ENCODE assay signal across 30 mouse cellular contexts in the genomic region with DNA sequence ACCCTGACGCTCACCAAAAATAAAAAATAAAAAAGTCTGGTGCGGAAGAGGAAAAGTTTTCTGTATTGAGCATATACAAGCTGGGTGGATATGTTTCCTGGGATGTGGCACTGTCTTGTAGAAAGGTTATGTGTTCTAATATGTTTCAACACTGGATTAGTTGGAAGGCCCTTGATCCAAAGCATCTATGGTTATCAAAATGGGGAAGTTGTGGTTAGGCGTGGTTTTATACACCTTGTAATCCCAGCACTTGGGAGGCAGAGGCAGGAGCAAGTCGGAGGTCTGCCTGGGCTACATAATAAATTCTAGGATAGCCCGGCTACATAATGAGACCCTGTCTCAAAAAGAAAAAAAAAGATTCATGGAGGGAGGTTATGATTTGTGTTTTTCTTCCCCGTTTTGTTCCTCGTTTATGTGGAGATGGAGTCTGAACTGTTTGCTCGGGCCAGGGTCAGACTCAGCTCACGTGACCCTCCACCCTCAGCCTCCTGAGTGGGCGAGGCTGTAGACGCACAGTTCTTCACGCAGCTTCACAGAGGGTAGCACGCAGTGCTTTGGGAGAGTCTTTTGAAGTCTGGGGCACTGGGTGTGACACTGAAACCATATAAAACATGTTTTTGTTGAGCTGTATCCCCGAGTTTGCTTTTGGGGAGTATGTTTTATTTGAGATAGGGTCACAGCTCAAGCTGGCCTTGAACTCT. TPM values are rescaled to one million over a fixed set of nuclear protein-coding genes. Genes with fewer than 3 reads are reported as not detected.
DNase-seq lines count a peak whose midpoint lies in the region; ATAC-seq and TF ChIP-seq lines count a peak whose summit lies in the region.
"Had no signal": no experiment of that assay in that cellular context is flagged by ENCODE, and none has a peak within 500 bp of the region (broad histone marks: within the 10 kb centered on the region; RNA-seq: fewer than 3 reads in every experiment).

No protein-coding gene starts in this region.

- H3K27ac ChIP-seq in ES-E14 (ENCODE audit: insufficient read depth, low read depth, low read length, poor library complexity, severe bottlenecking) = no peak overlapping the region
- H3K27ac ChIP-seq: embryonic facial prominence, embryonic 10.5 days; embryonic facial prominence, embryonic 13.5 days; forebrain, embryonic 12.5 days; forebrain, embryonic 15.5 days; heart, embryonic 15.5 days; hindbrain, embryonic 14.5 days had no signal

- DNase-seq in 416B (ENCODE audit: low read depth) (peak; percentile 41), ES-E14 (ENCODE audit: low read depth, low spot score) (no peak), R1 (ENCODE audit: low read depth, low spot score) (peak; percentile 57)
- no peak for DNase-seq in heart, adult 11 months
- no peak for DNase-seq in ovary, postnatal 10 days (ENCODE audit: low spot score)
- DNase-seq in heart, postnatal 36 days = no peak
- DNase-seq: adrenal gland, adult 2 months; adrenal gland, postnatal 25 days; cerebellum, adult 11-12 months; cerebellum, adult 8-10 months; cerebellum, postnatal 25 days; embryo, embryonic 11 days; gastrocnemius, postnatal 10 days; gastrocnemius, postnatal 36 days; heart, adult 18-20 months; heart, postnatal 10 days; heart, postnatal 4 days; kidney, adult 2 months had no signal

- peaks cover 36% of the 10 kb centered on the region for H3K36me3 ChIP-seq in ES-E14 (ENCODE audit: control insufficient read depth, insufficient read depth, low read length, poor library complexity, severe bottlenecking)

- H3K4me3 ChIP-seq in ES-E14 (ENCODE audit: insufficient read depth in 1 of 2, low read depth in 1 of 2, low read length in 2 of 2, poor library complexity in 1 of 2, severe bottlenecking in 1 of 2) = no peak overlapping the region
- H3K4me3 ChIP-seq: embryonic facial prominence, embryonic 10.5 days; embryonic facial prominence, embryonic 13.5 days; erythroblast, embryonic 14.5 days; forebrain, embryonic 12.5 days; forebrain, embryonic 15.5 days; heart, embryonic 12.5 days; heart, embryonic 15.5 days had no signal

- ATAC-seq in granulocyte monocyte progenitor cell, adult 5-6 weeks (replicated peaks; ENCODE audit: poor library complexity, severe bottlenecking) = peak; percentile 85
- ATAC-seq: CD4-positive, CD25-positive, alpha-beta regulatory T cell, adult 4 months; forebrain, embryonic 15.5 days; intestine, postnatal 0 days had no signal

- intact Hi-C loops in heart, postnatal 36 days (cut with DNase I) = no loop called here

- no peaks in the 10 kb centered on the region for H3K9me3 ChIP-seq in ES-E14 (ENCODE audit: control insufficient read depth, insufficient read depth, low read depth, low read length)
- H3K9me3 ChIP-seq: embryonic facial prominence, embryonic 10.5 days; embryonic facial prominence, embryonic 13.5 days; forebrain, embryonic 12.5 days; forebrain, embryonic 15.5 days; G1E; heart, embryonic 12.5 days; heart, embryonic 15.5 days had no signal

- H3K9ac ChIP-seq in ES-E14 (ENCODE audit: insufficient read depth, low read depth, low read length, poor library complexity, severe bottlenecking) = no peak overlapping the region
- H3K9ac ChIP-seq: embryonic facial prominence, embryonic 13.5 days; forebrain, embryonic 12.5 days; forebrain, embryonic 15.5 days; heart, embryonic 12.5 days; heart, embryonic 15.5 days; hindbrain, embryonic 14.5 days had no signal

- H3K4me1 ChIP-seq in ES-E14 (ENCODE audit: control insufficient read depth in 2 of 2, insufficient read depth in 2 of 2, low read length in 2 of 2, poor library complexity in 1 of 2) = peaks cover 7% of the 10 kb centered on the region in 2 experiments
- H3K4me1 ChIP-seq: embryonic facial prominence, embryonic 10.5 days; embryonic facial prominence, embryonic 13.5 days; forebrain, embryonic 12.5 days; forebrain, embryonic 15.5 days; heart, embryonic 12.5 days; heart, embryonic 15.5 days had no signal

- in situ Hi-C loops in ES-E14 (cut with MboI; ENCODE audit: low sequenced_read_pairs in 2 of 2, unreplicated experiment in 2 of 2) = no loop called here

TF ChIP-seq in ES-E14, 5 proteins besides CTCF, POLR2A, EP300 and RAD21:
- no peak for TF ChIP-seq HCFC1 (IDR thresholded peaks at IDR 0.05; ENCODE audit: borderline replicate concordance, insufficient read depth, low read length)
- 0 out of 2 replicates have a peak, but pooled peaks have one; percentile 20 for TF ChIP-seq ZNF384 (IDR thresholded peaks at IDR 0.05; ENCODE audit: low read depth, low read length)
TF ChIP-seq in ES-E14: peak in this region for 1.

RNA-seq across cellular contexts. Expression of a gene that starts 12.6 kb away (rescaled TPM):
- total RNA-seq in ES-E14 (2012; rRNA removed) = 41.7 and 42.6 TPM in 2 replicates
- 30.9 and 41.0 TPM in 2 replicates for total RNA-seq in granulocyte monocyte progenitor cell, adult 5-6 weeks (2014; fragmentation: Nextera tagmentation)
- 21.8 and 25.7 TPM in 2 replicates for total RNA-seq in granulocyte monocyte progenitor cell, adult 5-6 weeks (2017)
- total RNA-seq in heart, postnatal 36 days (2021) = 10 to 100 TPM; 19.1 to 20.8 TPM

RNA-seq across cellular contexts. Expression of a gene that starts 17.4 kb away (rescaled TPM):
- total RNA-seq in ES-E14 (2012; rRNA removed) = 2.5 and 2.8 TPM in 2 replicates
- total RNA-seq in granulocyte monocyte progenitor cell, adult 5-6 weeks (2014; fragmentation: Nextera tagmentation) = 0.32 TPM in 1 of 2 replicates, not detected in the other
- total RNA-seq in granulocyte monocyte progenitor cell, adult 5-6 weeks (2017) = 1.0 TPM in 1 of 2 replicates, not detected in the other
- 1 to 10 TPM; 4.4 to 5.7 TPM for total RNA-seq in heart, postnatal 36 days (2021)

RNA-seq across cellular contexts. Expression of a gene that starts 26.8 kb away (rescaled TPM):
- total RNA-seq in ES-E14 (2012; rRNA removed) = 6.2 and 7.6 TPM in 2 replicates
- total RNA-seq in granulocyte monocyte progenitor cell, adult 5-6 weeks (2014; fragmentation: Nextera tagmentation) = 8.7 and 9.4 TPM in 2 replicates
- 15.8 and 21.0 TPM in 2 replicates for total RNA-seq in granulocyte monocyte progenitor cell, adult 5-6 weeks (2017)
- 1 to 10 TPM; 4.9 to 5.8 TPM for total RNA-seq in heart, postnatal 36 days (2021)

RNA-seq across cellular contexts. Expression of a gene that starts 26.9 kb away (rescaled TPM):
- 1.2 and 2.3 TPM in 2 replicates for total RNA-seq in ES-E14 (2012; rRNA removed)
- total RNA-seq in granulocyte monocyte progenitor cell, adult 5-6 weeks (2014; fragmentation: Nextera tagmentation) = 0.21 and 4.4 TPM in 2 replicates
- total RNA-seq in granulocyte monocyte progenitor cell, adult 5-6 weeks (2017) = 1.7 and 3.6 TPM in 2 replicates
- total RNA-seq in heart, postnatal 36 days (2021) = 1 to 10 TPM; 2.3 to 3.4 TPM

RNA-seq across cellular contexts. Expression of a gene that starts 32.0 kb away (rescaled TPM):
- 0.21 and 0.45 TPM in 2 replicates for total RNA-seq in ES-E14 (2012; rRNA removed)
- not detected in 2 replicates for total RNA-seq in granulocyte monocyte progenitor cell, adult 5-6 weeks (2014; fragmentation: Nextera tagmentation)
- not detected in 2 replicates for total RNA-seq in granulocyte monocyte progenitor cell, adult 5-6 weeks (2017)
- 1 to 10 TPM; 1.6 to 2.6 TPM for total RNA-seq in heart, postnatal 36 days (2021)

Comparison
In these comparisons a context has a peak if more than half of its experiments do, and no peak if none do; other contexts are left out.
1. DNase-seq: peak in 416B (single experiment) and R1 (single experiment); none in ES-E14 (single experiment), heart, adult 11 months (single experiment), ovary, postnatal 10 days (single experiment) and heart, postnatal 36 days (0 of 2).